8 mouse cellular contexts compared by ENCODE assay signal in genomic region chr1:125607087-125607803, GRCm38 (mm10). TPM values are rescaled to one million over a fixed set of nuclear protein-coding genes. Genes with fewer than 3 reads are reported as not detected.
A peak's percentile ranks its signal among the peaks of the same experiment; 100 is the strongest.
DNase-seq lines count a peak whose midpoint lies in the region; ATAC-seq lines count a peak whose summit lies in the region.

No protein-coding gene starts in this region.

- no peaks in the 10 kb centered on the region for H3K27me3 ChIP-seq in hindbrain, embryonic 10.5 days (ENCODE audit: insufficient read depth, poor library complexity, severe bottlenecking)
- no peaks in the 10 kb centered on the region for H3K27me3 ChIP-seq in lung, embryonic 16.5 days (ENCODE audit: control insufficient read depth, insufficient read depth, low read depth, low read length)

- peak; percentile 70 for DNase-seq in MN1 (ENCODE audit: low spot score)
- peak; percentile 71 for DNase-seq in cerebellum, adult 8-10 months
- DNase-seq in forelimb bud, embryonic 11.5 days (ENCODE audit: low read depth, low spot score): peak; percentile 87
- peak; percentile 90 for DNase-seq in hindbrain, embryonic 10.5 days (ENCODE audit: low spot score)
- peak; percentile 72 for DNase-seq in layer of hippocampus, adult 9-10 months (ENCODE audit: low spot score)
- peak; percentile 90 for DNase-seq in ovary, postnatal 14 days (ENCODE audit: low spot score)
- peak; percentile 70 for DNase-seq in thymus, postnatal 0 days (ENCODE audit: low spot score)

- H3K4me2 ChIP-seq in lung, embryonic 16.5 days (ENCODE audit: low read depth, low read length): no peak overlapping the region

- peak overlapping the region; percentile 24; the same call in 1 of the 2 replicates for H3K4me3 ChIP-seq in hindbrain, embryonic 10.5 days
- no peak overlapping the region for H3K4me3 ChIP-seq in lung, embryonic 16.5 days (ENCODE audit: low read length)

- no peaks in the 10 kb centered on the region for H3K9me3 ChIP-seq in hindbrain, embryonic 10.5 days
- no peaks in the 10 kb centered on the region for H3K9me3 ChIP-seq in lung, embryonic 16.5 days (ENCODE audit: control insufficient read depth, low read length)

- H3K4me1 ChIP-seq in hindbrain, embryonic 10.5 days (replicated peaks): peaks cover 5% of the 10 kb centered on the region
- H3K4me1 ChIP-seq in lung, embryonic 16.5 days (replicated peaks; ENCODE audit: control insufficient read depth, insufficient read depth, low read length): no peaks in the 10 kb centered on the region

- H3K9ac ChIP-seq in lung, embryonic 16.5 days (ENCODE audit: low read length): no peak overlapping the region

- H3K27ac ChIP-seq in hindbrain, embryonic 10.5 days: peak overlapping the region; percentile 62; the same call in 1 of the 2 replicates
- H3K27ac ChIP-seq in lung, embryonic 16.5 days (ENCODE audit: low read length): no peak overlapping the region

- 22% methylated on average over 10 of the region's 10 CpGs for WGBS in hindbrain, embryonic 10.5 days
- WGBS in lung, embryonic 16.5 days: 25% methylated on average over 9 of the region's 10 CpGs

- ATAC-seq in lung, embryonic 16.5 days (ENCODE audit: low read depth): peak; percentile 83

- no peaks in the 10 kb centered on the region for H3K36me3 ChIP-seq in hindbrain, embryonic 10.5 days
- no peaks in the 10 kb centered on the region for H3K36me3 ChIP-seq in lung, embryonic 16.5 days (ENCODE audit: control insufficient read depth, insufficient read depth, low read length)

RNA-seq across cellular contexts. Expression of gene Slc35f5, which starts 46.9 kb away (rescaled TPM):
- polyA plus RNA-seq in hindbrain, embryonic 10.5 days (2016; fragmentation: Nextera tagmentation; extraction: Ambion mirVana): 21.2 and 21.3 TPM in 2 replicates
- polyA plus RNA-seq in lung, embryonic 16.5 days (2015; fragmentation: Nextera tagmentation; extraction: Ambion mirVana): 52.4 and 53.0 TPM in 2 replicates
- 7.3 and 8.3 TPM in 2 replicates for polyA plus RNA-seq in thymus, postnatal 0 days (2015; fragmentation: Nextera tagmentation; extraction: Ambion mirVana)
